In genomic region chr12:79455848-79456164, GRCm38 (mm10) we compare ENCODE assay signal across 19 mouse cellular contexts.
DNase-seq lines count a peak whose midpoint lies in the region; ATAC-seq and TF ChIP-seq lines count a peak whose summit lies in the region.
"Had no signal": no experiment of that assay in that cellular context is flagged by ENCODE, and none has a peak within 500 bp of the region (broad histone marks: within the 10 kb centered on the region; RNA-seq: fewer than 3 reads in every experiment).

No protein-coding gene starts in this region.

- no peaks in the 10 kb centered on the region for H3K9me3 ChIP-seq in kidney, embryonic 16.5 days (ENCODE audit: low read length)
- no peaks in the 10 kb centered on the region for H3K9me3 ChIP-seq in embryonic facial prominence, embryonic 12.5 days
- H3K9me3 ChIP-seq in forebrain, embryonic 15.5 days: no peaks in the 10 kb centered on the region
- H3K9me3 ChIP-seq: G1E; heart, embryonic 12.5 days; midbrain, embryonic 12.5 days had no signal

- TF ChIP-seq POLR2A in kidney, adult 2 months (IDR thresholded peaks at IDR 0.05; ENCODE audit: low read depth, low read length): no peak

- no peak overlapping the region for H3K4me3 ChIP-seq in kidney, embryonic 16.5 days (ENCODE audit: low read length)
- no peak overlapping the region for H3K4me3 ChIP-seq in kidney, adult 2 months (ENCODE audit: insufficient read depth, low read depth, low read length)
- no peak overlapping the region for H3K4me3 ChIP-seq in embryonic facial prominence, embryonic 12.5 days
- H3K4me3 ChIP-seq in forebrain, embryonic 15.5 days: no peak overlapping the region
- H3K4me3 ChIP-seq: heart, embryonic 12.5 days; midbrain, embryonic 12.5 days had no signal

- peak overlapping the region; percentile 30; the same call in 1 of the 2 replicates for H3K9ac ChIP-seq in kidney, embryonic 16.5 days (replicated peaks; ENCODE audit: low read length)
- no peak overlapping the region for H3K9ac ChIP-seq in embryonic facial prominence, embryonic 12.5 days
- H3K9ac ChIP-seq in forebrain, embryonic 15.5 days (replicated peaks): no peak overlapping the region
- H3K9ac ChIP-seq: heart, embryonic 12.5 days; midbrain, embryonic 12.5 days had no signal

- no peak for TF ChIP-seq CTCF in kidney, adult 2 months (conservative IDR thresholded peaks at IDR 0.05; ENCODE audit: insufficient read depth, insufficient read length, low read depth, low read length)

- peak; percentile 84 for ATAC-seq in kidney, embryonic 16.5 days (ENCODE audit: low FRiP score, low TSS enrichment)
- no peak for ATAC-seq in embryonic facial prominence, embryonic 12.5 days (ENCODE audit: insufficient number of reproducible peaks, insufficient read depth, low FRiP score, low TSS enrichment)
- 0 out of 2 replicates have a peak, but pooled peaks have one; percentile 32 for ATAC-seq in forebrain, embryonic 15.5 days (replicated peaks)
- ATAC-seq: CD4-positive, CD25-positive, alpha-beta regulatory T cell, adult 4 months; intestine, embryonic 16.5 days had no signal

- H3K27ac ChIP-seq in kidney, embryonic 16.5 days (ENCODE audit: low read length): peak overlapping the region; percentile 79
- H3K27ac ChIP-seq in kidney, adult 2 months (ENCODE audit: insufficient read depth, low read depth, low read length): no peak overlapping the region
- 0 out of 2 replicates have a peak overlapping the region, but pooled peaks have one; percentile 26 for H3K27ac ChIP-seq in embryonic facial prominence, embryonic 12.5 days
- H3K27ac ChIP-seq in forebrain, embryonic 15.5 days (replicated peaks): peak overlapping the region; percentile 21; the same call in 1 of the 2 replicates
- H3K27ac ChIP-seq: midbrain, embryonic 12.5 days had no signal

- no peak overlapping the region for H3K4me2 ChIP-seq in kidney, embryonic 16.5 days (replicated peaks; ENCODE audit: low read depth, low read length)
- no peak overlapping the region for H3K4me2 ChIP-seq in embryonic facial prominence, embryonic 12.5 days (replicated peaks)
- H3K4me2 ChIP-seq in forebrain, embryonic 15.5 days (replicated peaks): no peak overlapping the region
- H3K4me2 ChIP-seq: heart, embryonic 12.5 days; midbrain, embryonic 12.5 days had no signal

- peak; percentile 3 to 8 for DNase-seq in cerebellum, postnatal 10 days
- no peak for DNase-seq in cerebellum, adult 9-10 months
- no peak for DNase-seq in kidney, adult 2 months
- no peak for DNase-seq in frontal cortex, postnatal 36 days (ENCODE audit: low spot score in 2 of 2)
- no peak for DNase-seq in layer of hippocampus, adult 8-10 months (ENCODE audit: low spot score in 2 of 2)
- DNase-seq: cerebellum, adult 9-11 months; embryo, embryonic 11 days; lung, adult 2 months; lung, postnatal 4 days; right cerebral cortex, adult 18-20 months; thymus, adult 2 months had no signal

- H3K36me3 ChIP-seq in kidney, embryonic 16.5 days (ENCODE audit: insufficient read depth, low read length): no peaks in the 10 kb centered on the region
- H3K36me3 ChIP-seq in kidney, adult 2 months (ENCODE audit: control insufficient read depth, insufficient read depth, low read length): no peaks in the 10 kb centered on the region
- H3K36me3 ChIP-seq in embryonic facial prominence, embryonic 12.5 days: no peaks in the 10 kb centered on the region
- no peaks in the 10 kb centered on the region for H3K36me3 ChIP-seq in forebrain, embryonic 15.5 days
- H3K36me3 ChIP-seq: heart, embryonic 12.5 days; midbrain, embryonic 12.5 days had no signal

- no peaks in the 10 kb centered on the region for H3K27me3 ChIP-seq in kidney, embryonic 16.5 days (ENCODE audit: insufficient read depth, low read length)
- H3K27me3 ChIP-seq in kidney, adult 2 months (replicated peaks; ENCODE audit: control insufficient read depth, insufficient read depth, low read length): no peaks in the 10 kb centered on the region
- no peaks in the 10 kb centered on the region for H3K27me3 ChIP-seq in embryonic facial prominence, embryonic 12.5 days
- no peaks in the 10 kb centered on the region for H3K27me3 ChIP-seq in forebrain, embryonic 15.5 days
- H3K27me3 ChIP-seq: heart, embryonic 12.5 days; midbrain, embryonic 12.5 days had no signal

- 17% methylated on average over 3 of the region's 3 CpGs for WGBS in kidney, embryonic 16.5 days
- 41% methylated on average over 3 of the region's 3 CpGs for whole genome bisulfite sequencing in kidney, adult 2 months
- whole genome bisulfite sequencing in embryonic facial prominence, embryonic 12.5 days: 50% methylated on average over 3 of the region's 3 CpGs
- 10% methylated on average over 3 of the region's 3 CpGs for WGBS in forebrain, embryonic 15.5 days

- peaks cover 17% of the 10 kb centered on the region for H3K4me1 ChIP-seq in kidney, embryonic 16.5 days (ENCODE audit: insufficient read depth, low read length)
- no peaks in the 10 kb centered on the region for H3K4me1 ChIP-seq in kidney, adult 2 months (ENCODE audit: control insufficient read depth, insufficient read depth, low read length)
- H3K4me1 ChIP-seq in embryonic facial prominence, embryonic 12.5 days: peaks cover 14% of the 10 kb centered on the region; the same call in 1 of the 2 replicates
- peaks cover 13% of the 10 kb centered on the region for H3K4me1 ChIP-seq in forebrain, embryonic 15.5 days

Comparison
In these comparisons a context has a peak if more than half of its experiments do, and no peak if none do; other contexts are left out.
1. DNase-seq: peak in cerebellum, postnatal 10 days (2 of 2); none in cerebellum, adult 9-10 months (single experiment), kidney, adult 2 months (single experiment), frontal cortex, postnatal 36 days (0 of 2) and layer of hippocampus, adult 8-10 months (0 of 2).